8 mouse cellular contexts compared by ENCODE assay signal in the genomic region with DNA sequence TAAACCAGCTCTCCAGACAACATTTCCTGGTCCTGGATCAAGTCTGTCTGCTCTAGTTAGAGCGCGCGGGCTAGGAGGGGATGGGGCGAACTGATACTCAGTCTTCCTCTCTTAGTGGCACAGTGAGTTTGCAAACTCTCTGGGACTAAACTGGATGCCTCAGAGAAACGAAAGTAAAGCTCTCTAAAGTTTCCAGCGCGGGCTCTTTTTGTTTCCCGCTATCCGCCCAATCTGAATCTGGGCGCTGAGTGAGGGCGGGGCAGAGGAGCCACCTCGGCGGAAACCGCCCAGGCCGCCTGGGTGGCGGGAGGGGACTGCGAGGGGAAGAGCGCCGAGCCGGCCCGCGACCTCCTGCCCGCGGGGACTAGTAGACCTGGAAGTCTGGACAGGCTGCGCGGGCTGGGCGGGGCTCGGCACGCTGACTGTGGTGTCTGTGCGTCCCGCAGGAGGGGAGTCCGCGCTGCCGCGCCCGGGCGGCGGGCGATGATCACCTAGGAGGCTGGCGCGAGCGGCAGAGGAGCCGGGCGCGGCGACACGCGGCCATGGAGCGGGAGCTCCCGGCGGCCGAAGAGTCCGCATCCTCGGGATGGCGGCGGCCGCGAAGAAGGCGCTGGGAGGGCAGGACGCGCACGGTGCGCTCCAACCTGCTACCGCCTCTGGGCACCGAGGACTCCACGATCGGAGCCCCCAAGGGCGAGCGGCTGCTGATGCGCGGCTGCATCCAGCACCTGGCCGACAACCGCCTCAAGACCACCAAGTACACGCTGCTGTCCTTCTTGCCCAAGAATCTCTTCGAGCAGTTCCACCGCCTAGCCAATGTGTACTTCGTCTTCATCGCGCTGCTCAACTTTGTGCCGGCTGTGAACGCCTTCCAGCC. TPM values are rescaled to one million over a fixed set of nuclear protein-coding genes. Genes with fewer than 3 reads are reported as not detected.
A peak's percentile ranks its signal among the peaks of the same experiment; 100 is the strongest.
DNase-seq lines count a peak whose midpoint lies in the region; ATAC-seq and TF ChIP-seq lines count a peak whose summit lies in the region.

No protein-coding gene starts in this region.

- peak overlapping the region; percentile 75 for H3K9ac ChIP-seq in embryonic facial prominence, embryonic 11.5 days (replicated peaks; ENCODE audit: low read length)
- peak overlapping the region; percentile 35 for H3K9ac ChIP-seq in liver, postnatal 0 days (replicated peaks)
- peak overlapping the region; percentile 55 for H3K9ac ChIP-seq in neural tube, embryonic 11.5 days (ENCODE audit: low read length)
- peak overlapping the region; percentile 80 for H3K9ac ChIP-seq in stomach, embryonic 16.5 days (ENCODE audit: low read length)

- no peaks in the 10 kb centered on the region for H3K27me3 ChIP-seq in embryonic facial prominence, embryonic 11.5 days (ENCODE audit: control insufficient read depth, insufficient read depth, low read length)
- 0 out of 2 replicates have a peak, but pooled peaks cover 3% of the 10 kb centered on the region for H3K27me3 ChIP-seq in liver, postnatal 0 days (ENCODE audit: insufficient read depth, low read length)
- H3K27me3 ChIP-seq in neural tube, embryonic 11.5 days (ENCODE audit: control insufficient read depth, insufficient read depth, low read length): no peaks in the 10 kb centered on the region
- H3K27me3 ChIP-seq in stomach, embryonic 16.5 days (ENCODE audit: control insufficient read depth, insufficient read depth, low read length): no peaks in the 10 kb centered on the region

- H3K36me3 ChIP-seq in embryonic facial prominence, embryonic 11.5 days (replicated peaks; ENCODE audit: control insufficient read depth, insufficient read depth, low read depth, low read length): no peaks in the 10 kb centered on the region
- no peaks in the 10 kb centered on the region for H3K36me3 ChIP-seq in liver, postnatal 0 days (replicated peaks; ENCODE audit: insufficient read depth, low read length)
- H3K36me3 ChIP-seq in neural tube, embryonic 11.5 days (ENCODE audit: control insufficient read depth, insufficient read depth, low read length): no peaks in the 10 kb centered on the region
- H3K36me3 ChIP-seq in stomach, embryonic 16.5 days (ENCODE audit: control insufficient read depth, insufficient read depth, low read length): no peaks in the 10 kb centered on the region

- H3K4me3 ChIP-seq in embryonic facial prominence, embryonic 11.5 days (ENCODE audit: low read depth, low read length): peak overlapping the region; percentile 66
- H3K4me3 ChIP-seq in liver, postnatal 0 days (ENCODE audit: low read depth, low read length): peak overlapping the region; percentile 72
- H3K4me3 ChIP-seq in neural tube, embryonic 11.5 days (ENCODE audit: low read depth, low read length): peak overlapping the region; percentile 61
- peak overlapping the region; percentile 57 for H3K4me3 ChIP-seq in stomach, embryonic 16.5 days (replicated peaks; ENCODE audit: low read length)

- H3K4me2 ChIP-seq in embryonic facial prominence, embryonic 11.5 days (ENCODE audit: low read depth, low read length): peak overlapping the region; percentile 90
- H3K4me2 ChIP-seq in liver, postnatal 0 days (ENCODE audit: low read depth, low read length): peak overlapping the region; percentile 90
- H3K4me2 ChIP-seq in neural tube, embryonic 11.5 days (ENCODE audit: low read depth): peak overlapping the region; percentile 87
- peak overlapping the region; percentile 64 for H3K4me2 ChIP-seq in stomach, embryonic 16.5 days (ENCODE audit: low read depth, low read length)

- ATAC-seq in embryonic facial prominence, embryonic 11.5 days (replicated peaks; ENCODE audit: insufficient number of reproducible peaks, low FRiP score, low TSS enrichment, low read depth): peak; percentile 95
- ATAC-seq in liver, postnatal 0 days: peak; percentile 73
- peak; percentile 92 for ATAC-seq in neural tube, embryonic 11.5 days (ENCODE audit: insufficient read depth, low FRiP score, low TSS enrichment)
- peak; percentile 92 for ATAC-seq in stomach, embryonic 16.5 days (ENCODE audit: insufficient read depth, low FRiP score)

- peak; percentile 12 for DNase-seq in layer of hippocampus, adult 11-12 months (ENCODE audit: low spot score)
- DNase-seq in layer of hippocampus, adult 9-10 months (ENCODE audit: low spot score): no peak
- DNase-seq in embryonic facial prominence, embryonic 11.5 days (ENCODE audit: low spot score): peak; percentile 81
- DNase-seq in heart, adult 9 months (ENCODE audit: low spot score in 2 of 2): peak; percentile 58 to 66
- DNase-seq in kidney, adult 8-10 months: peak; percentile 17 to 36
- DNase-seq in liver, postnatal 0 days: peak; percentile 68
- DNase-seq in neural tube, embryonic 11.5 days (ENCODE audit: low spot score): peak; percentile 83

- no peak for TF ChIP-seq EP300 in liver, postnatal 0 days (IDR thresholded peaks at IDR 0.05; ENCODE audit: low read depth)

- under 1% methylated on average over 79 of the region's 81 CpGs for WGBS in embryonic facial prominence, embryonic 11.5 days
- under 1% methylated on average over 80 of the region's 81 CpGs for WGBS in liver, postnatal 0 days (ENCODE audit: insufficient replicate concordance)
- under 1% methylated on average over 77 of the region's 81 CpGs for WGBS in neural tube, embryonic 11.5 days
- under 1% methylated on average over 80 of the region's 81 CpGs for WGBS in stomach, embryonic 16.5 days

- H3K9me3 ChIP-seq in embryonic facial prominence, embryonic 11.5 days (replicated peaks; ENCODE audit: control insufficient read depth, low read length): no peaks in the 10 kb centered on the region
- H3K9me3 ChIP-seq in liver, postnatal 0 days (ENCODE audit: low read length): no peaks in the 10 kb centered on the region
- H3K9me3 ChIP-seq in neural tube, embryonic 11.5 days (ENCODE audit: control insufficient read depth, low read length): no peaks in the 10 kb centered on the region
- H3K9me3 ChIP-seq in stomach, embryonic 16.5 days (replicated peaks; ENCODE audit: control insufficient read depth, low read length): no peaks in the 10 kb centered on the region

- H3K27ac ChIP-seq in embryonic facial prominence, embryonic 11.5 days (replicated peaks; ENCODE audit: low read depth, low read length): no peak overlapping the region; the same call in 1 of the 2 replicates
- no peak overlapping the region; the same call in 1 of the 2 replicates for H3K27ac ChIP-seq in liver, postnatal 0 days (ENCODE audit: low read depth)
- peak overlapping the region; percentile 34; the same call in 1 of the 2 replicates for H3K27ac ChIP-seq in neural tube, embryonic 11.5 days (ENCODE audit: low read depth, low read length)
- peak overlapping the region; percentile 71 for H3K27ac ChIP-seq in stomach, embryonic 16.5 days (ENCODE audit: low read length)

- no peaks in the 10 kb centered on the region for H3K4me1 ChIP-seq in embryonic facial prominence, embryonic 11.5 days (ENCODE audit: control insufficient read depth, insufficient read depth, low read length)
- no peaks in the 10 kb centered on the region for H3K4me1 ChIP-seq in liver, postnatal 0 days (ENCODE audit: insufficient read depth)
- 0 out of 2 replicates have a peak, but pooled peaks cover 3% of the 10 kb centered on the region for H3K4me1 ChIP-seq in neural tube, embryonic 11.5 days (ENCODE audit: control insufficient read depth, insufficient read depth, low read length)
- H3K4me1 ChIP-seq in stomach, embryonic 16.5 days (ENCODE audit: control insufficient read depth, insufficient read depth, low read length): peaks cover 8% of the 10 kb centered on the region

- no peak for TF ChIP-seq CTCF in liver, postnatal 0 days (IDR thresholded peaks at IDR 0.05; ENCODE audit: low read depth)

RNA-seq across cellular contexts. Expression of gene Atp10a, which starts 2.2 kb away (rescaled TPM):
- 1.9 and 2.5 TPM in 2 replicates for polyA plus RNA-seq in embryonic facial prominence, embryonic 11.5 days (2014; fragmentation: Nextera tagmentation; extraction: Ambion mirVana)
- 0.20 and 0.25 TPM in 2 replicates for polyA plus RNA-seq in liver, postnatal 0 days (2015; fragmentation: Nextera tagmentation; extraction: Ambion mirVana)
- 2.1 and 2.7 TPM in 2 replicates for polyA plus RNA-seq in neural tube, embryonic 11.5 days (2014; fragmentation: Nextera tagmentation; extraction: Ambion mirVana)
- 3.9 and 4.7 TPM in 2 replicates for polyA plus RNA-seq in stomach, embryonic 16.5 days (2015; fragmentation: Nextera tagmentation; extraction: Ambion mirVana)

Comparison
In these comparisons a context has a peak if more than half of its experiments do, and no peak if none do; other contexts are left out.
1. H3K27ac ChIP-seq: peak in neural tube, embryonic 11.5 days (single experiment) and stomach, embryonic 16.5 days (single experiment); none in embryonic facial prominence, embryonic 11.5 days (single experiment) and liver, postnatal 0 days (single experiment).
2. Peak in every context shown above with its lines, with median percentiles within 50 percentile points of each other: ATAC-seq, H3K4me2 ChIP-seq, H3K4me3 ChIP-seq and H3K9ac ChIP-seq.